Mouse (Mus musculus) 416B (cell line): ENCODE measurements around the gene Gm28171.
"Not testable (repeated sequence)": the region's sequence is repeated elsewhere in the genome, so short reads cannot be mapped to it uniquely, and the experiment has no call there.

Experiments
- DNase-seq: peaks from one replicate; pipeline ENCODE4 v3.0.0; 2011; ENCODE audit warnings: low read depth

Gene Gm28171

DNA sequence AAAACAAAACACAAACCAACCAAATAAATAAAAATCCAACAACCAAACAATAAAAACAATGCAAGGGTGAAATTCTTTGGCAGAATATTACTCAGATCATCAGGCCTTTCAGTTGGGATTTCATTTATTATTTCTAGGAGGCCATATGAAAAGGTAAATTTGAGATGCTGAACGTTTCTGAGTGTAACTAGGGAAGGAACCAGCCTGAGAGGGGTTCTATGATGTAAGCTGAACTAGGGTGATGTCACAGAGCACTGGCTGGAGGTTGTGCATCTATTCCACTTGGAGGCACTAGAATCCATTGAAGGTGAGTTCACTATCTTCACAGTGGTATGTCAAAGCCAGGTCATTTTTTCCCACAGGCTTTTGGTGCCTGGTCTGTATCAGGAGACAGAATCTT, at the start of gene Gm28171:
Gene Gm28171, plus strand, starts transcription at position 301 of the 400 bp plus-strand sequence.
- DNase-seq: not testable (repeated sequence)
